Mouse (Mus musculus): Measurements from ENCODE around the gene Pde1b. TPM values are rescaled to one million over a fixed set of nuclear protein-coding genes. Genes with fewer than 3 reads are reported as not detected.

Gene Pde1b
- polyA plus RNA-seq, 1 experiment from 2014 or later: 11.3 TPM

- peaks cover 54% of the 10 kb centered on the region for H3K36me3 ChIP-seq (ENCODE audit: inconsistent target)
- 83% methylated on average over 4 of the region's 4 CpGs for WGBS (ENCODE audit: missing documents)
- H3K27ac ChIP-seq: no peak overlapping the region
- no peaks in the 10 kb centered on the region for H3K79me2 ChIP-seq (ENCODE audit: inconsistent target)
- no peak overlapping the region for H3K4me3 ChIP-seq (ENCODE audit: inconsistent target)
Measured at GRCm38 (mm10) chr15:103519386-103520378, 16.8 kb downstream of the Pde1b start.

DNA sequence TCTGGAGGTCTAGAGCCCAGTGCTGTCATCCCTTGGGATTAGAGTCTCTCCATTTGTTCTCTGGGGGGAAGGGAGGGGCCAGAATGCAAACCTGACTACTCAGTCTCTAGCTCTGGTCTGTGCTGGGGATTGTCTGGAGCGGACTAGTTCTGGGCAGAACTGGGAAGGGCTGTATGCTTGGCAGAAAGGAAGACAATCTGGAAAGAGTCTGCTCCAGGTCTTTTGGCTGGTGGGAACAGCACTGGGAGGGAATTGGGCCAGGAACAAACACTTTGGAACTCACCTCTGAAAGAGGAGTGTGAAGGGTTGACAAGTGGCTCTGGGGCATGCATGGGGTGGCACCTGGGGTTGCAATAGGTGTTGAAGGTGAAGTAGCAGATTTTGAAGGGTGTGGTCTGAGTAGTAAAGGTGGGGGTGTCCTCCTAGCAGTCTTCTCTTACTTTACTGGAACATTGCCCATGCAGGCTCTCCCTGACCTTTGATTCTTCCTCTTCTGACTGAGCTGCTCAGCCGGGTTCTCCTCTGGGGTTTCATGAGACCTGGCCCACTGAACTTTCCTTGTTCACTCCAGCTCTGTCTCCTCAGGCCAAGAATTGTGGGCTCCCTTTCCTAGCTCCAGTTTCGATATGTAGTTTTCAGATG, 19.7 kb downstream of the Pde1b start:
- no peaks in the 10 kb centered on the region for H3K79me2 ChIP-seq (ENCODE audit: inconsistent target)
- H3K27ac ChIP-seq: no peak overlapping the region
- WGBS (ENCODE audit: missing documents): 73% methylated on average over 3 of the region's 3 CpGs
- peaks cover 74% of the 10 kb centered on the region for H3K36me3 ChIP-seq (ENCODE audit: inconsistent target)
- H3K4me3 ChIP-seq (ENCODE audit: inconsistent target): no peak overlapping the region

GRCm38 (mm10) chr15:103523156-103523555, 20.3 kb downstream of the Pde1b start:
- Histone ChIP-seq H3K4me3 (ENCODE audit: inconsistent target) (no peak overlapping the region), H3K79me2 (ENCODE audit: inconsistent target) (no peaks in the 10 kb centered on the region), H3K27ac (no peak overlapping the region), H3K36me3 (ENCODE audit: inconsistent target) (peaks cover 79% of the 10 kb centered on the region)
- 100% methylated on average over 3 of the region's 3 CpGs for WGBS (ENCODE audit: missing documents)

DNA sequence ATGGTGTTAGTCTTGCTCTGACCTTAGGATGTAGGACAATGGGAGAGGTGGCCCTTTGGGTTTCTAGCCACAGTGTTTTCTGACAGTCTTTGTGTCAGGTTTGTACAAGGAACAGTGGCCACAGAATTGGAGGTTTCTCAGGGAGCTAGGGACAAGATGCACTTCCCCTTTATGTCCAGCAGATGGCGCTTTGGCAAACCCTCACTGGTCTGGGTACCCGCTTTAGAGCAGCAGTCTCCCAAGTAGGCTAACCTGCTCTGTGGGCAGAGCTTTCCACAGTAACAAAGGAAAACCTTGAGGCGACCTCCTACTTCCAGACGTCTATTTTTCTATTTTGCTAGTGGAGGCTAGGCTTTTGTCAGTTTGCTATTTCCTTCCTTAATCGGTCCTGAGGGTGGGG, 27.5 kb downstream of the Pde1b start:
- WGBS (ENCODE audit: missing documents): 11% methylated on average over 5 of the region's 5 CpGs
- no peaks in the 10 kb centered on the region for H3K79me2 ChIP-seq (ENCODE audit: inconsistent target)
- H3K27ac ChIP-seq: no peak overlapping the region
- no peak overlapping the region for H3K4me3 ChIP-seq (ENCODE audit: inconsistent target)
- peaks cover 44% of the 10 kb centered on the region for H3K36me3 ChIP-seq (ENCODE audit: inconsistent target)

GRCm38 (mm10) chr15:103534054-103534620, 31.3 kb downstream of the Pde1b start:
- Histone ChIP-seq H3K27ac (no peak overlapping the region), H3K36me3 (ENCODE audit: inconsistent target) (peaks cover 8% of the 10 kb centered on the region), H3K79me2 (ENCODE audit: inconsistent target) (no peaks in the 10 kb centered on the region), H3K4me3 (ENCODE audit: inconsistent target) (no peak overlapping the region)
- 88% methylated on average over 7 of the region's 7 CpGs for WGBS (ENCODE audit: missing documents)

GRCm38 (mm10) chr15:103535030-103535429, 32.2 kb downstream of the Pde1b start:
- no peak overlapping the region for H3K27ac ChIP-seq
- WGBS (ENCODE audit: missing documents): 97% methylated on average over 2 of the region's 2 CpGs
- H3K79me2 ChIP-seq (ENCODE audit: inconsistent target): no peaks in the 10 kb centered on the region
- H3K36me3 ChIP-seq (ENCODE audit: inconsistent target): peaks cover 5% of the 10 kb centered on the region; the same call in 1 of the 2 replicates
- H3K4me3 ChIP-seq (ENCODE audit: inconsistent target): no peak overlapping the region

DNA sequence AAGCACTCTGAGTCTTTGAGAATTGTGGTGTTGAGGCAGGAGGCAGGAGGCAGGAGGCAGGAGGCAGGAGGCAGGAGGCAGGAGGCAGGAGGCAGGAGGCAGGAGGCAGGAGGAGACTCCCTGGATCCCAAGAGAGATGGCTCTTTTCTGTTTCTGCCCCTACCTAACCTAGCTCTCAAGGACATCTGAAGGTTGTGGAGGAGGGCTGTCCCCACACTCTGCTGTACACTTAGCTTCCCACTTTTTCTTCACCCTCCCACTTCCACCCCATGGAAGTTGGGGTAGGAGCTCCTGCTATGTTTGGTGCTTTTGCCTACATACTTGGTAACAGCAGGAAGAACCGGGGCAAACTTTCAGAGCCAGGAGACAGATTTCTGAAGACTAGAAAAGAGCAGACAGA, 33.0 kb downstream of the Pde1b start:
- Histone ChIP-seq H3K36me3 (ENCODE audit: inconsistent target) (peaks cover 4% of the 10 kb centered on the region; the same call in 1 of the 2 replicates), H3K4me3 (ENCODE audit: inconsistent target) (no peak overlapping the region), H3K79me2 (ENCODE audit: inconsistent target) (no peaks in the 10 kb centered on the region), H3K27ac (no peak overlapping the region)
- WGBS (ENCODE audit: missing documents): 82% methylated on average over 1 of the region's 1 CpGs

GRCm38 (mm10) chr15:103536456-103536855, 33.6 kb downstream of the Pde1b start:
- no peak overlapping the region for H3K4me3 ChIP-seq (ENCODE audit: inconsistent target)
- H3K79me2 ChIP-seq (ENCODE audit: inconsistent target): no peaks in the 10 kb centered on the region
- no peaks in the 10 kb centered on the region for H3K36me3 ChIP-seq (ENCODE audit: inconsistent target)
- 50% methylated on average over 2 of the region's 2 CpGs for WGBS (ENCODE audit: missing documents)
- H3K27ac ChIP-seq: no peak overlapping the region

- Histone ChIP-seq H3K27ac (no peak overlapping the region), H3K79me2 (ENCODE audit: inconsistent target) (no peaks in the 10 kb centered on the region), H3K4me3 (ENCODE audit: inconsistent target) (no peak overlapping the region), H3K36me3 (ENCODE audit: inconsistent target) (no peaks in the 10 kb centered on the region)
- 16% methylated on average over 37 of the region's 37 CpGs for WGBS (ENCODE audit: missing documents)
Measured at GRCm38 (mm10) chr15:103537011-103537821, 34.4 kb downstream of the Pde1b start.

GRCm38 (mm10) chr15:103537822-103538213, 35.0 kb downstream of the Pde1b start, which contains the start of gene Ppp1r1a:
Gene Ppp1r1a, minus strand, starts transcription at chr15:103538003.
- Histone ChIP-seq H3K27ac (no peak within 1 kb of the TSS), H3K79me2 (ENCODE audit: inconsistent target) (no peaks in the 10 kb centered on the region), H3K4me3 (ENCODE audit: inconsistent target) (no peak within 1 kb of the TSS), H3K36me3 (ENCODE audit: inconsistent target) (no peaks in the 10 kb centered on the region)
- WGBS (ENCODE audit: missing documents): 1% methylated on average over 30 of the region's 36 CpGs

- Histone ChIP-seq H3K4me3 (ENCODE audit: inconsistent target) (no peak overlapping the region), H3K36me3 (ENCODE audit: inconsistent target) (no peaks in the 10 kb centered on the region), H3K27ac (no peak overlapping the region), H3K79me2 (ENCODE audit: inconsistent target) (no peaks in the 10 kb centered on the region)
- 94% methylated on average over 2 of the region's 2 CpGs for WGBS (ENCODE audit: missing documents)
Measured at GRCm38 (mm10) chr15:103539259-103539658, 36.4 kb downstream of the Pde1b start.

- Histone ChIP-seq H3K79me2 (ENCODE audit: inconsistent target) (no peaks in the 10 kb centered on the region), H3K4me3 (ENCODE audit: inconsistent target) (no peak overlapping the region), H3K36me3 (ENCODE audit: inconsistent target) (no peaks in the 10 kb centered on the region), H3K27ac (no peak overlapping the region)
- 22% methylated on average over 1 of the region's 1 CpGs for WGBS (ENCODE audit: missing documents)
Measured at GRCm38 (mm10) chr15:103540646-103541045, 37.8 kb downstream of the Pde1b start.

GRCm38 (mm10) chr15:103542526-103542925, 39.7 kb downstream of the Pde1b start:
- Histone ChIP-seq H3K79me2 (ENCODE audit: inconsistent target) (no peaks in the 10 kb centered on the region), H3K4me3 (ENCODE audit: inconsistent target) (no peak overlapping the region), H3K27ac (no peak overlapping the region), H3K36me3 (ENCODE audit: inconsistent target) (no peaks in the 10 kb centered on the region)

GRCm38 (mm10) chr15:103547983-103548382, 45.1 kb downstream of the Pde1b start:
- no peaks in the 10 kb centered on the region for H3K79me2 ChIP-seq (ENCODE audit: inconsistent target)
- no peak overlapping the region for H3K4me3 ChIP-seq (ENCODE audit: inconsistent target)
- H3K36me3 ChIP-seq (ENCODE audit: inconsistent target): no peaks in the 10 kb centered on the region
- H3K27ac ChIP-seq: no peak overlapping the region
- WGBS (ENCODE audit: missing documents): 90% methylated on average over 3 of the region's 3 CpGs
